Mouse (Mus musculus) lung, adult 2 months (tissue): ENCODE results near the gene Cfap61.

Source experiments
- CTCF ChIP-seq: fragments of 200-500 bp; IDR thresholded peaks from 2 replicates; pipeline ENCODE4 v1.5.1; 2011; ENCODE audit warnings: mild to moderate bottlenecking, low read length, control low read depth; ENCODE audit not compliant: insufficient read depth
- POLR2A ChIP-seq: fragments of 200-500 bp; IDR thresholded peaks from 2 replicates; pipeline ENCODE4 v1.6.1; 2011; ENCODE audit warnings: low read depth, mild to moderate bottlenecking, control low read depth, low read length, borderline replicate concordance; ENCODE audit errors: extremely low read depth

- TF ChIP-seq POLR2A, result no peak
- no peak for TF ChIP-seq CTCF
These were observed 282.8 kb downstream of the Cfap61 start for GRCm38 (mm10) chr2:146217227-146217980.
